Mouse (Mus musculus) B cell, adult 67 days (primary cell): ENCODE measurements around the gene Gzmn. TPM values are rescaled to one million over a fixed set of nuclear protein-coding genes. Genes with fewer than 3 reads are reported as not detected.

ENCODE experiments used
- total RNA-seq, 2 experiments: library from RNA; stranded (reverse); gene quantifications; 4 replicates each; pipeline ENCODE4 v1.2.4; 2023

Gzmn gene
- total RNA-seq, result not detected

DNA sequence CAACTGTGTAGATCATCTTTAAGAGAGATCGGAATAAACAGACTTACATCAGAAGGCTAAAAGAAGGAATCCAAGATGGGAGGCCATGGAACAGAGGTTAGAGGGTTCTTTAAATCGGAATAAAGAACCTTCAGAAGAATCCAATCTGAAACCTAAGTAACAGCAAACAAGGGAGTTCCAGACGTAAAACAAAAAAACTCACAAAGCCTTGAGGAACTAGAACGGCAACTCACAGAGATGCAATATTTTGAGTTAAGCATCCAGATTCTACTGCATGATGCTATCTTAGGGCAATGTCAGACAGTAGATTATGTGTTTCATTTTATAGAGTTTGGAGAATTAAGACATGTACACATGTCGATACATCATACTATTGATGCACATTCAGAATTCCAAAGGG, at the start of gene Gzmn:
TSS of gene Gzmn (minus strand) at position 101 of the 400 bp plus-strand sequence.

DNA sequence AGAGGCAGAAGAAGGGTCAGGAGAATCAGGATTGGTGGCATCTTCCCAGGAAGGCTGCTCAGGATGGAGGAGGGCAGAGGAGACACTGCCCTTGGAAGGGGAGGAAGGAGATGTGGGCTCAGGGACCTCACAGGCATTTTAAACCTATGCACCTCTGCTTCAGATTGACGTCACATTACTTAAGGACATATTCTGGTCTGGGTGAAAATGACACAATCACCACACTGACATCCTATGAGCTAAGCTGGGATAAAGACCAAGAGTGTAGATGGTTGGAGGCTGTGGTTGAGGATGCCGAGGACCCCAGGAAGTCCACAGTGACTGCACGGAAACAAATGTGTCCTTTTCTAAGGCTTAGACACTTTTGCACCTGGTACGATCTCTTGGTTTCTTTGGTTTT, 36.9 kb upstream of the Gzmn start, which contains the start of gene Gzmf:
TSS of gene Gzmf (minus strand) at position 101 of the 400 bp plus-strand sequence.

GRCm38 (mm10) chr14:56159479-56159878, 14.9 kb downstream of the Gzmn start, which contains the start of gene Gzmg:
Gene Gzmg, minus strand, starts transcription at chr14:56159579.

GRCm38 (mm10) chr14:56132508-56132907, 41.9 kb downstream of the Gzmn start, which contains the start of gene Gzmd:
Gene Gzmd, minus strand, starts transcription at chr14:56132608.

GRCm38 (mm10) chr14:56120525-56120924, 53.9 kb downstream of the Gzmn start, which contains the start of gene Gzme:
Gene Gzme, minus strand, starts transcription at chr14:56120625.

Other genes with a start within 250 kb of the Gzmn start
- not detected for gene Cma1, start 229.9 kb downstream of the Gzmn start, total RNA-seq
- gene Cma2, start 223.6 kb downstream of the Gzmn start, total RNA-seq, result not detected
- gene Mcpt1, start 156.6 kb downstream of the Gzmn start, total RNA-seq, result not detected
- gene Mcpt9, start 144.1 kb downstream of the Gzmn start, total RNA-seq, result not detected
- gene Mcpt2, start 132.6 kb downstream of the Gzmn start, total RNA-seq, result not detected
- gene Mcpt4, start 112.3 kb downstream of the Gzmn start, total RNA-seq, result not detected
- not detected for gene Mcpt8, start 89.3 kb downstream of the Gzmn start, total RNA-seq
- not detected for gene Ctsg, start 72.0 kb downstream of the Gzmn start, total RNA-seq
- not detected for gene Gzme, start 54.0 kb downstream of the Gzmn start, total RNA-seq
- not detected for gene Gzmd, start 42.0 kb downstream of the Gzmn start, total RNA-seq
- not detected for gene Gzmg, start 15.0 kb downstream of the Gzmn start, total RNA-seq
- not detected for gene Gzmf, start 36.8 kb upstream of the Gzmn start, total RNA-seq
- gene Gzmc, start 60.1 kb upstream of the Gzmn start, total RNA-seq, result not detected
- under 1 TPM in 1 of 2 experiments, not detected in 1; 0.64 TPM for gene Gzmb, start 87.7 kb upstream of the Gzmn start, total RNA-seq
- not detected for gene Atp12a, start 190.5 kb upstream of the Gzmn start, total RNA-seq
- gene Rnf17, start 228.0 kb upstream of the Gzmn start, total RNA-seq, result under 1 TPM; 0.36 to 0.64 TPM